Mouse (Mus musculus) layer of hippocampus, postnatal 25 days (tissue): ENCODE data around the gene Defb23. TPM values are rescaled to one million over a fixed set of nuclear protein-coding genes. Genes with fewer than 3 reads are reported as not detected.
"Not testable (repeated sequence)": the region's sequence is repeated elsewhere in the genome, so short reads cannot be mapped to it uniquely, and the experiment has no call there.

Experiments used
- DNase-seq, 2 experiments: peaks; one replicate each; pipeline ENCODE4 v3.0.0; 2022; ENCODE audit warnings: mixed read lengths in 2 of 2, low spot score in 1 of 2; ENCODE audit errors: extremely low spot score in 1 of 2
- total RNA-seq, 2 experiments: library from RNA; stranded (reverse); gene quantifications; 2 replicates each; pipeline ENCODE4 v1.2.3; 2021

The Defb23 gene
- total RNA-seq, 2 experiments from 2014 or later = not detected

- DNase-seq = no peak
Measured at GRCm38 (mm10) chr2:152439833-152440232, 24.6 kb downstream of the Defb23 start.

GRCm38 (mm10) chr2:152438963-152439362, 25.5 kb downstream of the Defb23 start:
- no peak for DNase-seq

GRCm38 (mm10) chr2:152436983-152437860, 27.2 kb downstream of the Defb23 start:
- peak; percentile 85 to 93 for DNase-seq

- DNase-seq = no peak
Measured at GRCm38 (mm10) chr2:152436405-152436901, 28.0 kb downstream of the Defb23 start.

GRCm38 (mm10) chr2:152428481-152428880, 35.9 kb downstream of the Defb23 start:
- not testable (repeated sequence) for DNase-seq

GRCm38 (mm10) chr2:152427493-152427892, 36.9 kb downstream of the Defb23 start:
- DNase-seq = no peak

- DNase-seq = no peak
Measured at GRCm38 (mm10) chr2:152415786-152416185, 48.6 kb downstream of the Defb23 start.

GRCm38 (mm10) chr2:152415287-152415686, 49.1 kb downstream of the Defb23 start, which contains the start of gene 6820408C15Rik:
TSS of gene 6820408C15Rik (plus strand) at chr2:152415587.
- DNase-seq = no peak

GRCm38 (mm10) chr2:152414591-152415165, 49.7 kb downstream of the Defb23 start, which contains the start of gene Zcchc3:
TSS of gene Zcchc3 (minus strand) at chr2:152415027.
- peak; percentile 72 to 73 for DNase-seq

GRCm38 (mm10) chr2:152413765-152414584, 50.4 kb downstream of the Defb23 start:
- DNase-seq = peak; percentile 27 to 56

- no peak for DNase-seq
Measured at GRCm38 (mm10) chr2:152413158-152413764, 51.2 kb downstream of the Defb23 start.

- no peak for DNase-seq
Measured at GRCm38 (mm10) chr2:152412526-152413157, 51.8 kb downstream of the Defb23 start.

GRCm38 (mm10) chr2:152411471-152411870, 52.9 kb downstream of the Defb23 start:
- DNase-seq = no peak

- DNase-seq = peak; percentile 66 to 70
Measured at GRCm38 (mm10) chr2:152410971-152411371, 53.4 kb downstream of the Defb23 start.

GRCm38 (mm10) chr2:152409781-152410180, 54.6 kb downstream of the Defb23 start:
- DNase-seq = no peak

Other genes starting within 250 kb of the Defb23 start
- 10 to 100 TPM; 93.6 to 98.6 TPM for gene Csnk2a1, start 237.8 kb downstream of the Defb23 start, total RNA-seq
- gene Tbc1d20, start 170.8 kb downstream of the Defb23 start, total RNA-seq = 10 to 100 TPM; 56.1 to 58.2 TPM
- 100 to 1,000 TPM in 1 of 2 experiments, 10 to 100 TPM in 1; 96.3 to 110 TPM for gene Rbck1, start 132.0 kb downstream of the Defb23 start, total RNA-seq
- under 1 TPM; 0.23 to 0.39 TPM for gene Trib3, start 120.6 kb downstream of the Defb23 start, total RNA-seq
- 10 to 100 TPM; 60.6 to 76.6 TPM for gene Nrsn2, start 88.0 kb downstream of the Defb23 start, total RNA-seq
- 10 to 100 TPM; 16.4 to 19.8 TPM for gene Sox12, start 66.6 kb downstream of the Defb23 start, total RNA-seq
- 10 to 100 TPM; 10.7 to 11.6 TPM for gene Zcchc3, start 49.6 kb downstream of the Defb23 start, total RNA-seq
- gene 6820408C15Rik, start 49.0 kb downstream of the Defb23 start, total RNA-seq = 1 to 10 TPM; 1.7 to 2.7 TPM
- not detected for gene Defb20, start 12.4 kb upstream of the Defb23 start, total RNA-seq
- gene Defb22, start 25.5 kb upstream of the Defb23 start, total RNA-seq = not detected
- gene Defb26, start 47.1 kb upstream of the Defb23 start, total RNA-seq = not detected
- gene Defb28, start 53.6 kb upstream of the Defb23 start, total RNA-seq = not detected
- not detected for gene Defb29, start 75.5 kb upstream of the Defb23 start, total RNA-seq
- not detected for gene Gm17416, start 104.7 kb upstream of the Defb23 start, total RNA-seq
- gene Defb21, start 108.1 kb upstream of the Defb23 start, total RNA-seq = not detected
- not detected for gene Defb19, start 115.7 kb upstream of the Defb23 start, total RNA-seq
- gene Defb45, start 134.8 kb upstream of the Defb23 start, total RNA-seq = not detected
- not detected for gene Defb36, start 139.7 kb upstream of the Defb23 start, total RNA-seq
- gene Defb25, start 158.4 kb upstream of the Defb23 start, total RNA-seq = not detected
- gene Rem1, start 162.3 kb upstream of the Defb23 start, total RNA-seq = 1 to 10 TPM in 1 of 2 experiments, under 1 TPM in 1; 0.98 to 1.5 TPM
- gene H13, start 204.8 kb upstream of the Defb23 start, total RNA-seq = 10 to 100 TPM; 78.4 to 81.8 TPM
- 10 to 100 TPM; 21.2 to 22.8 TPM for gene Mcts2, start 222.4 kb upstream of the Defb23 start, total RNA-seq